12 mouse cellular contexts compared by ENCODE assay signal in genomic region chr2:50365221-50365620, GRCm38 (mm10).
"Had no signal": no experiment of that assay in that cellular context is flagged by ENCODE, and none has a peak within 500 bp of the region (broad histone marks: within the 10 kb centered on the region; RNA-seq: fewer than 3 reads in every experiment).

No protein-coding gene starts in this region.

- DNase-seq: lung, adult 18-20 months; lung, embryonic 14.5 days; lung, postnatal 10 days; lung, postnatal 4 days; midbrain, embryonic 14.5 days; retina, postnatal 1 day; right cerebral cortex, adult 18-20 months; right cerebral cortex, postnatal 25 days; right cerebral cortex, postnatal 4 days; thymus, adult 2 months; thymus, postnatal 25 days; thymus, postnatal 4 days had no signal
